Mouse (Mus musculus): ENCODE measurements around the gene Cfap46. TPM values are rescaled to one million over a fixed set of nuclear protein-coding genes. Genes with fewer than 3 reads are reported as not detected.
A peak's percentile ranks its signal among the peaks of the same experiment; 100 is the strongest.

Cfap46 gene
- 0.72 and 1.0 TPM in 2 replicates for polyA plus RNA-seq (2011; ENCODE audit: insufficient read depth, insufficient read length, low read depth, missing spikeins)

GRCm38 (mm10) chr7:139683706-139684552 is at the start of gene Cfap46:
Gene Cfap46 (minus strand): TSS chr7:139683817.
- H3K27ac ChIP-seq (ENCODE audit: insufficient read depth, low read length) = no peak within 1 kb of the TSS
- peak within 1 kb of the TSS; percentile 48 for H3K9ac ChIP-seq (ENCODE audit: low read depth, poor library complexity, severe bottlenecking)
- no peaks in the 10 kb centered on the region for H3K27me3 ChIP-seq (ENCODE audit: control insufficient read depth, insufficient read depth, low read length, poor library complexity, severe bottlenecking)
- no peaks in the 10 kb centered on the region for H3K9me3 ChIP-seq (replicated peaks; ENCODE audit: control insufficient read depth, insufficient read depth, low read length, poor library complexity, severe bottlenecking)
- H3K36me3 ChIP-seq (ENCODE audit: control insufficient read depth, insufficient read depth, low read length, poor library complexity, severe bottlenecking) = no peaks in the 10 kb centered on the region
- peak within 1 kb of the TSS; percentile 97 for H3K4me3 ChIP-seq (ENCODE audit: low read depth, low read length)
- no peak for TF ChIP-seq CTCF (IDR thresholded peaks at IDR 0.05; ENCODE audit: low read depth, low read length)
- no peak for TF ChIP-seq EP300 (IDR thresholded peaks at IDR 0.05; ENCODE audit: insufficient read depth, low read depth, low read length)
- no peak for TF ChIP-seq POLR2A (IDR thresholded peaks at IDR 0.05; ENCODE audit: insufficient read depth, low read length)
- H3K4me1 ChIP-seq (ENCODE audit: control insufficient read depth, insufficient read depth, low read length) = no peaks in the 10 kb centered on the region

GRCm38 (mm10) chr7:139731276-139731696 is 47.7 kb upstream of the Cfap46 start:
- no peaks in the 10 kb centered on the region for H3K27me3 ChIP-seq (ENCODE audit: control insufficient read depth, insufficient read depth, low read length, poor library complexity, severe bottlenecking)
- no peaks in the 10 kb centered on the region for H3K9me3 ChIP-seq (replicated peaks; ENCODE audit: control insufficient read depth, insufficient read depth, low read length, poor library complexity, severe bottlenecking)
- no peaks in the 10 kb centered on the region for H3K36me3 ChIP-seq (ENCODE audit: control insufficient read depth, insufficient read depth, low read length, poor library complexity, severe bottlenecking)
- H3K27ac ChIP-seq (ENCODE audit: insufficient read depth, low read length) = no peak overlapping the region
- H3K9ac ChIP-seq (ENCODE audit: low read depth, poor library complexity, severe bottlenecking) = no peak overlapping the region
- H3K4me1 ChIP-seq (ENCODE audit: control insufficient read depth, insufficient read depth, low read length) = peaks cover 2% of the 10 kb centered on the region
- no peak for TF ChIP-seq EP300 (IDR thresholded peaks at IDR 0.05; ENCODE audit: insufficient read depth, low read depth, low read length)
- no peak for TF ChIP-seq POLR2A (IDR thresholded peaks at IDR 0.05; ENCODE audit: insufficient read depth, low read length)
- no peak for TF ChIP-seq CTCF (IDR thresholded peaks at IDR 0.05; ENCODE audit: low read depth, low read length)
- H3K4me3 ChIP-seq (ENCODE audit: low read depth, low read length) = no peak overlapping the region

DNA sequence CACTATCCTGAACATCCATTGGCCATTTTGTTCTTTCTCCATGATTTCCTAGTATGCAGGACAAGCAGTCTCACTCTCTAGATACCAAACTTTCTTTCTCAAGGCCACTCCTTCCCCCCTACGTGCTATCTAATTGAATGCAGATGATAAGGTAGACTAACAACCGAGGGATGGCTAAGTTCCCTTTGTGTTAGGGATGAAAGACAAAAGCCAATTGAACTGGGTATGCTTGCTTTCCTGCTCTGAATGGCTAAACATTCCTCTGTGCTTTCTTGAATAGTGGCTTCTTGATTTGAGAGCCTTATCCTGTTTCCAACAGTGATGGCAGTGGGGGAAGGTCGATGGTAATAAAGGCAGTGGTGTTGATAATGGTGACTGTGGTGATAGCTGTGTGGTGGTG is 43.5 kb upstream of the Cfap46 start:
- no peaks in the 10 kb centered on the region for H3K9me3 ChIP-seq (replicated peaks; ENCODE audit: control insufficient read depth, insufficient read depth, low read length, poor library complexity, severe bottlenecking)
- no peaks in the 10 kb centered on the region for H3K27me3 ChIP-seq (ENCODE audit: control insufficient read depth, insufficient read depth, low read length, poor library complexity, severe bottlenecking)
- no peak overlapping the region for H3K27ac ChIP-seq (ENCODE audit: insufficient read depth, low read length)
- H3K4me1 ChIP-seq (ENCODE audit: control insufficient read depth, insufficient read depth, low read length) = peaks cover 2% of the 10 kb centered on the region
- H3K36me3 ChIP-seq (ENCODE audit: control insufficient read depth, insufficient read depth, low read length, poor library complexity, severe bottlenecking) = no peaks in the 10 kb centered on the region
- no peak overlapping the region for H3K4me3 ChIP-seq (ENCODE audit: low read depth, low read length)
- no peak overlapping the region for H3K9ac ChIP-seq (ENCODE audit: low read depth, poor library complexity, severe bottlenecking)
- no peak for TF ChIP-seq CTCF (IDR thresholded peaks at IDR 0.05; ENCODE audit: low read depth, low read length)
- TF ChIP-seq POLR2A (IDR thresholded peaks at IDR 0.05; ENCODE audit: insufficient read depth, low read length) = no peak
- no peak for TF ChIP-seq EP300 (IDR thresholded peaks at IDR 0.05; ENCODE audit: insufficient read depth, low read depth, low read length)

GRCm38 (mm10) chr7:139725641-139726040 is 42.0 kb upstream of the Cfap46 start:
- H3K9ac ChIP-seq (ENCODE audit: low read depth, poor library complexity, severe bottlenecking) = no peak overlapping the region
- peaks cover 6% of the 10 kb centered on the region; the same call in 1 of the 2 replicates for H3K9me3 ChIP-seq (replicated peaks; ENCODE audit: control insufficient read depth, insufficient read depth, low read length, poor library complexity, severe bottlenecking)
- TF ChIP-seq EP300 (IDR thresholded peaks at IDR 0.05; ENCODE audit: insufficient read depth, low read depth, low read length) = no peak
- TF ChIP-seq POLR2A (IDR thresholded peaks at IDR 0.05; ENCODE audit: insufficient read depth, low read length) = no peak
- TF ChIP-seq CTCF (IDR thresholded peaks at IDR 0.05; ENCODE audit: low read depth, low read length) = no peak
- no peak overlapping the region for H3K4me3 ChIP-seq (ENCODE audit: low read depth, low read length)
- H3K4me1 ChIP-seq (ENCODE audit: control insufficient read depth, insufficient read depth, low read length) = peaks cover 2% of the 10 kb centered on the region
- H3K27me3 ChIP-seq (ENCODE audit: control insufficient read depth, insufficient read depth, low read length, poor library complexity, severe bottlenecking) = no peaks in the 10 kb centered on the region
- H3K27ac ChIP-seq (ENCODE audit: insufficient read depth, low read length) = no peak overlapping the region
- H3K36me3 ChIP-seq (ENCODE audit: control insufficient read depth, insufficient read depth, low read length, poor library complexity, severe bottlenecking) = no peaks in the 10 kb centered on the region

GRCm38 (mm10) chr7:139723986-139724385 is 40.4 kb upstream of the Cfap46 start:
- Histone ChIP-seq H3K27ac (ENCODE audit: insufficient read depth, low read length) (no peak overlapping the region), H3K9me3 (replicated peaks; ENCODE audit: control insufficient read depth, insufficient read depth, low read length, poor library complexity, severe bottlenecking) (peaks cover 9% of the 10 kb centered on the region; the same call in 1 of the 2 replicates), H3K4me1 (ENCODE audit: control insufficient read depth, insufficient read depth, low read length) (peaks cover 2% of the 10 kb centered on the region), H3K4me3 (ENCODE audit: low read depth, low read length) (no peak overlapping the region), H3K27me3 (ENCODE audit: control insufficient read depth, insufficient read depth, low read length, poor library complexity, severe bottlenecking) (no peaks in the 10 kb centered on the region), H3K9ac (ENCODE audit: low read depth, poor library complexity, severe bottlenecking) (no peak overlapping the region), H3K36me3 (ENCODE audit: control insufficient read depth, insufficient read depth, low read length, poor library complexity, severe bottlenecking) (no peaks in the 10 kb centered on the region)
- TF ChIP-seq CTCF (IDR thresholded peaks at IDR 0.05; ENCODE audit: low read depth, low read length) = no peak

- H3K4me1 ChIP-seq (ENCODE audit: control insufficient read depth, insufficient read depth, low read length) = no peaks in the 10 kb centered on the region
- TF ChIP-seq POLR2A (IDR thresholded peaks at IDR 0.05; ENCODE audit: insufficient read depth, low read length) = no peak
- TF ChIP-seq EP300 (IDR thresholded peaks at IDR 0.05; ENCODE audit: insufficient read depth, low read depth, low read length) = no peak
- no peak for TF ChIP-seq CTCF (IDR thresholded peaks at IDR 0.05; ENCODE audit: low read depth, low read length)
- no peak overlapping the region for H3K4me3 ChIP-seq (ENCODE audit: low read depth, low read length)
- no peak overlapping the region for H3K9ac ChIP-seq (ENCODE audit: low read depth, poor library complexity, severe bottlenecking)
- peaks cover 9% of the 10 kb centered on the region; the same call in 1 of the 2 replicates for H3K9me3 ChIP-seq (replicated peaks; ENCODE audit: control insufficient read depth, insufficient read depth, low read length, poor library complexity, severe bottlenecking)
- no peaks in the 10 kb centered on the region for H3K36me3 ChIP-seq (ENCODE audit: control insufficient read depth, insufficient read depth, low read length, poor library complexity, severe bottlenecking)
- no peaks in the 10 kb centered on the region for H3K27me3 ChIP-seq (ENCODE audit: control insufficient read depth, insufficient read depth, low read length, poor library complexity, severe bottlenecking)
- H3K27ac ChIP-seq (ENCODE audit: insufficient read depth, low read length) = no peak overlapping the region
Measured at GRCm38 (mm10) chr7:139721196-139721595, 37.6 kb upstream of the Cfap46 start.
